Mouse (Mus musculus) ES-Bruce4 (cell line): ENCODE results near the gene Zdhhc21. TPM values are rescaled to one million over a fixed set of nuclear protein-coding genes. Genes with fewer than 3 reads are reported as not detected.

Experiments used
- H3K27ac ChIP-seq: 2 replicates; pipeline ENCODE4 v1.5.1; 2012; ENCODE audit warnings: low read length, inconsistent platforms; ENCODE audit not compliant: insufficient read depth
- H3K27me3 ChIP-seq: 2 replicates; pipeline ENCODE4 v1.6.1; 2012; ENCODE audit warnings: mild to moderate bottlenecking, low read length, inconsistent platforms; ENCODE audit not compliant: control insufficient read depth, poor library complexity, insufficient read depth, severe bottlenecking
- H3K36me3 ChIP-seq: 2 replicates; pipeline ENCODE4 v1.6.1; 2012; ENCODE audit warnings: inconsistent platforms, mild to moderate bottlenecking, low read length, moderate library complexity; ENCODE audit not compliant: control insufficient read depth, poor library complexity, insufficient read depth, severe bottlenecking
- H3K4me1 ChIP-seq: one replicate; pipeline ENCODE4 v1.8.1; 2011; ENCODE audit warnings: low read length; ENCODE audit not compliant: control insufficient read depth, insufficient read depth
- H3K4me3 ChIP-seq: 2 replicates; pipeline ENCODE4 v1.5.1; 2011; ENCODE audit warnings: low read depth, mild to moderate bottlenecking, low read length
- H3K9ac ChIP-seq: 2 replicates; pipeline ENCODE4 v1.6.1; 2012; ENCODE audit warnings: low read depth, mild to moderate bottlenecking, inconsistent platforms; ENCODE audit not compliant: poor library complexity, severe bottlenecking
- H3K9me3 ChIP-seq: replicated peaks from 2 replicates; pipeline ENCODE4 v1.6.1; 2012; ENCODE audit warnings: mild to moderate bottlenecking, low read length, inconsistent platforms; ENCODE audit not compliant: control insufficient read depth, poor library complexity, insufficient read depth, severe bottlenecking
- CTCF ChIP-seq: IDR thresholded peaks from one replicate; pipeline ENCODE4 v1.8.1; 2011; ENCODE audit warnings: low read depth, low read length
- EP300 ChIP-seq: IDR thresholded peaks from 2 replicates; pipeline ENCODE4 v1.6.1; 2011; ENCODE audit warnings: low read depth, low read length; ENCODE audit not compliant: insufficient read depth
- POLR2A ChIP-seq: IDR thresholded peaks from one replicate; pipeline ENCODE4 v1.8.1; 2011; ENCODE audit warnings: low read length; ENCODE audit not compliant: insufficient read depth
- polyA plus RNA-seq: library from polyadenylated mRNA; stranded (reverse); fragments of >200 nt; gene quantifications from 2 replicates; pipeline ENCODE4 v1.2.4, GENCODE M21; 2011; ENCODE audit warnings: low read depth; ENCODE audit not compliant: missing spikeins, insufficient read depth, insufficient read length

Gene Zdhhc21
- polyA plus RNA-seq, 1 experiment: 41.6 TPM

DNA sequence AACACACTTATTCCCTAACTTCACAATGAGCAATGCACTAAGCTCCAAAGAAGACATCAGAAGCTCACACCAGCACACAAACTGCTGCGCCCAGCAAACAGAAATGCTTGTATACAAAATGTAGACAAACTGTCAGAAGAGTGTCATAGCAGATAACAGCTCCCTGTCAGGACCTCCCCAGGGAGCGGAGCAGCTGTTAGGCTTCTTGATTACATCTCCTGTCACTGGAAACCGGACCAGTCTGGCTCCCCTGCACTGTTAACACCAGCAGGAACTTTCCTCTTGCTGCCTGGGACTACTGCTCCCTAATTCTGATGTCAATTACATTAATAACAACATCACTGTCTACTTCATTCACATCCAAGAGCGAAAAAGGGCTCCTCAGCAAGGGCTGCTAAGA, 44.5 kb downstream of the Zdhhc21 start:
- H3K36me3 ChIP-seq: no peaks in the 10 kb centered on the region
- TF ChIP-seq POLR2A (no peak), CTCF (no peak), EP300 (no peak)
- H3K27me3 ChIP-seq: no peaks in the 10 kb centered on the region
- no peak overlapping the region for H3K9ac ChIP-seq
- H3K27ac ChIP-seq: no peak overlapping the region
- no peaks in the 10 kb centered on the region for H3K4me1 ChIP-seq
- H3K9me3 ChIP-seq: no peaks in the 10 kb centered on the region
- no peak overlapping the region for H3K4me3 ChIP-seq

DNA sequence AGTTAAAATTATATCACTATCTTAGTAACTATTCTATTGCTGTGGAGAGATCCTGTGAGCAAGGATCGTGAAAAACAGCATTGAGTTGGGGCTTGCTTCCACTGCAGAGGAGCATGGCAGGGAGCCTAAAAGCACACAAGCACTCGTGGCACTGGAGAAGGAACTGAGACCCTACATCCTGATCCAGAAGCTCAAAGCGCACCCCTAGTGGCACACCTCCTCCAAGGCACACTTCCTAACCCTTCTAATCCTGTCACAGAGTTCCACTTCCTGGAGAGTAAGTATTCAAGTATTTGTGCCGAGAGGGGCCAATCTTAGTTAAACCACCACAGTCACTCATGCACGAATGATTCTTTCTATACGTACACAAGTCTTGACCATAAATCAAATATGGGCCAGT, 46.4 kb downstream of the Zdhhc21 start:
- Histone ChIP-seq H3K27ac (no peak overlapping the region), H3K27me3 (no peaks in the 10 kb centered on the region), H3K4me1 (no peaks in the 10 kb centered on the region), H3K9ac (no peak overlapping the region), H3K4me3 (no peak overlapping the region), H3K9me3 (no peaks in the 10 kb centered on the region), H3K36me3 (no peaks in the 10 kb centered on the region)
- TF ChIP-seq CTCF: no peak
- no peak for TF ChIP-seq EP300
- TF ChIP-seq POLR2A: no peak

DNA sequence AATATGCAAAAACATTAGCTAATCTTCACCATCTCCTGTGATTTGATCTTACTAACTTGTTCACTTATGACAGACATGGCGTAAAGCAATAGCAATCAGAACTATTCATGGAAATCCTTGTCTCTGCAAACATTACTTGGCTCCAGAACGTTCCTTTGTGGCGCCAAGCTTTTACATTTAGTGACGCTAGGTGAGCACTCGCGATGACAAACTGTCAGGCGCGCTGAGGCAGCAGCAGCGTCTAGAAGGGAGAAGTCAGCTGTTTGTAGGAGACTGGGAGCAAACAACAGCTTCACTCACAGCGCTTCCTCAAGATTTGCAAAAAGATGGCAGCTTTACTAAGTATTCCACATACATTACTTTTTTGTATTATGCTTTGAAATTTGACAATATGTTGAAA, 51.9 kb downstream of the Zdhhc21 start:
- H3K4me3 ChIP-seq: no peak overlapping the region
- H3K36me3 ChIP-seq: no peaks in the 10 kb centered on the region
- no peaks in the 10 kb centered on the region for H3K9me3 ChIP-seq
- TF ChIP-seq POLR2A: no peak
- no peak for TF ChIP-seq EP300
- TF ChIP-seq CTCF: no peak
- H3K4me1 ChIP-seq: no peaks in the 10 kb centered on the region
- no peak overlapping the region for H3K9ac ChIP-seq
- no peaks in the 10 kb centered on the region for H3K27me3 ChIP-seq
- H3K27ac ChIP-seq: no peak overlapping the region

DNA sequence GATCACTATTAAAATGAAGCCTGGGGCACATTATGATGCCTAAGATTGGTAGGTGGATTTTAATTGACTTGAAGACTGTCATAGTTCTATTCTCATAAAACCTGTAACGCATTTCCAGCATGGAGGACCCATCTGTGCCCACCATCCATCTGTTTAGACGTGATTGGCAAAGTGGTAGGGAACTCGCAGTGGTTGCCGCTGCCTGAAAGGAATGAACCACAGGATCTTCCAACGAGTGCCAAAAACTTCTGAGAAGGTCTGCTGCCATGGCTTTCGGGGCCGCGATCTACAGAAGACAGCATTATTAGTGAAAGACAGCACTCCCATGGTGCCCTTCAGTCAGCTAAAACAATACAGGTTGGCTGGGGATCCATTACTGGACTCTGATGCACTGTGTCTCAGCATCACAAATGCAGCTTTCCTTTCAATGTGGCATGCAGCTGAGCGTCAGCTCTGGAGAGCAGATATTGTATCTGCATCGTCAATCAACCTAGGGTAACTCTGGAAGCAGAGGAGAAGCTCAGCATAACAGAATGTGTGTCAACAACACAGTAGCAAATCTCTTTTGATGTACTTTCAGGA, 53.5 kb downstream of the Zdhhc21 start:
- Histone ChIP-seq H3K9me3 (no peaks in the 10 kb centered on the region), H3K4me1 (no peaks in the 10 kb centered on the region), H3K36me3 (no peaks in the 10 kb centered on the region), H3K27me3 (no peaks in the 10 kb centered on the region), H3K4me3 (no peak overlapping the region), H3K27ac (no peak overlapping the region), H3K9ac (no peak overlapping the region)
- TF ChIP-seq EP300 (no peak), POLR2A (no peak), CTCF (no peak)

DNA sequence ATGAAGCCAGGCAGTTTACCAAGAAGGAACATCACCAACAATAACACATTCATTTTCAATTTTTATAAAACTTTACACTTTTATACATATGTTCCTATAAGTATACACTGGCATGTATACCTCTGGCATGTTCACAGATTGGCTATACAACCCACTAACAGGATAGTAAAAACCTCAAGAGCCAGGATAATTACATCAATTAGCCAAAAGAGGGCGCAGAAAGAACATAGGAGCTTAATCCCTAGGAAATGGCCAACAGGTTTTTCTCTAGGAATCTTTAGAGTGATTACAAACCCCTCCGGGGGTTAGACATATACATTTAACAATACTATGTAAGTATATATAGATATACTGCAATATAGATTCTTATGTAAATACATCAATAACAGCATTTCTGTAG, 55.7 kb downstream of the Zdhhc21 start:
- Histone ChIP-seq H3K27ac (no peak overlapping the region), H3K36me3 (no peaks in the 10 kb centered on the region), H3K4me1 (no peaks in the 10 kb centered on the region), H3K27me3 (no peaks in the 10 kb centered on the region), H3K4me3 (no peak overlapping the region), H3K9me3 (no peaks in the 10 kb centered on the region), H3K9ac (no peak overlapping the region)
- TF ChIP-seq EP300: no peak
- no peak for TF ChIP-seq POLR2A
- TF ChIP-seq CTCF: no peak

DNA sequence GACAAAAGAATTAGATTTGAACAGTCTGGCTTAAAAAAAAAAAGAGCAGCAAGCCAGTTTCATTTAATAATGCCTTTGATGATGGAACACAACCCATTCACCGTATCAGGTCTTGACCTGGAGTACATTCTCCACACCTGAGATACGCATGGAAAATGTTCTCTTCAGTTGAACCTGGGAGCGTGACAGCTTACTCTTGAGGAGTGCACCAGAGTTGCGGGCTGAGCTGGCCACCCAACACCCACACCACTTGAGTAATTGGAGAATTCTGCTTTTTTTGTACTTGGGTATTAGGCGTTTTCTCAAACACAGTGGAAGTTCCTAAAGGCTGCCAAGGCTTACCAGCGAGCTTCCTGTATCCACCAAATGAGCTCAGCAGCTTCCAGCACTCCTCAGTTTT, 66.2 kb downstream of the Zdhhc21 start:
- no peaks in the 10 kb centered on the region for H3K4me1 ChIP-seq
- no peak overlapping the region for H3K4me3 ChIP-seq
- H3K27ac ChIP-seq: no peak overlapping the region
- TF ChIP-seq CTCF: no peak
- no peak for TF ChIP-seq EP300
- no peak for TF ChIP-seq POLR2A
- H3K27me3 ChIP-seq: no peaks in the 10 kb centered on the region
- no peak overlapping the region for H3K9ac ChIP-seq
- no peaks in the 10 kb centered on the region; the same call in 1 of the 2 replicates for H3K9me3 ChIP-seq
- H3K36me3 ChIP-seq: no peaks in the 10 kb centered on the region
